Mouse (Mus musculus) CH12.LX (cell line): ENCODE measurements around the gene Shmt1.

ENCODE experiments used
- CTCF ChIP-seq, 2 experiments: IDR thresholded peaks in 1 of 2; conservative IDR thresholded peaks in 1 of 2; 2 replicates each; pipeline ENCODE4 v1.5.1; 2011 to 2012; ENCODE audit warnings: low read depth in 2 of 2, low read length in 2 of 2, improper control_type of control experiment in 1 of 2, inconsistent platforms in 1 of 2, mild to moderate bottlenecking in 1 of 2, moderate library complexity in 1 of 2
- JUND ChIP-seq: conservative IDR thresholded peaks from 2 replicates; pipeline ENCODE4 v1.6.1; 2011; ENCODE audit warnings: low read depth, low read length, improper control_type of control experiment
- MYC ChIP-seq: IDR thresholded peaks from 2 replicates; pipeline ENCODE4 v1.6.1; 2011; ENCODE audit warnings: low read depth, mild to moderate bottlenecking, improper control_type of control experiment, low read length
- PAX5 ChIP-seq: IDR thresholded peaks from 2 replicates; pipeline ENCODE4 v1.6.1; 2012; ENCODE audit warnings: low read length, inconsistent platforms, mixed read lengths
- POLR2AphosphoS2 ChIP-seq: IDR thresholded peaks from 2 replicates; pipeline ENCODE4 v1.6.1; 2011; ENCODE audit warnings: low read depth, low read length, improper control_type of control experiment

GRCm38 (mm10) chr11:60774841-60775240 lies 36.7 kb downstream of the Shmt1 start:
- TF ChIP-seq MYC, result no peak
- TF ChIP-seq PAX5, result no peak
- TF ChIP-seq POLR2AphosphoS2, result no peak
- TF ChIP-seq CTCF (conservative IDR thresholded peaks at IDR 0.05 in 1 of 2, IDR thresholded peaks at IDR 0.05 in 1 of 2; ENCODE audit: low read depth in 2 of 2, low read length in 2 of 2), result no peak
- TF ChIP-seq JUND, result no peak
